Mouse (Mus musculus) stomach, embryonic 14.5 days (tissue): Measurements from ENCODE around the gene Gm21679. TPM values are rescaled to one million over a fixed set of nuclear protein-coding genes. Genes with fewer than 3 reads are reported as not detected.
"Not testable (repeated sequence)": the region's sequence is repeated elsewhere in the genome, so short reads cannot be mapped to it uniquely, and the experiment has no call there.

Source experiments
- ATAC-seq: fragments of 200-750 bp; cut with Nextera tagmentation; 2 replicates; pipeline ENCODE4 v1.8.0; 2017; ENCODE audit warnings: low read depth, moderate TSS enrichment; ENCODE audit not compliant: insufficient number of reproducible peaks, insufficient read depth, low FRiP score
- H3K27ac ChIP-seq: fragments of 300-500 bp; sonication (generic); 2 replicates; pipeline ENCODE4 v1.5.1; 2014; ENCODE audit warnings: mild to moderate bottlenecking, low read length, moderate library complexity, mixed read lengths
- H3K27me3 ChIP-seq: fragments of 300-500 bp; sonication (generic); 2 replicates; pipeline ENCODE4 v1.6.1; 2014; ENCODE audit warnings: low read length, control low read depth, mixed read lengths; ENCODE audit not compliant: control insufficient read depth, insufficient read depth
- H3K36me3 ChIP-seq: fragments of 300-500 bp; sonication (generic); 2 replicates; pipeline ENCODE4 v1.6.1; 2014; ENCODE audit warnings: mild to moderate bottlenecking, control low read depth, low read length, moderate library complexity, mixed read lengths; ENCODE audit not compliant: control insufficient read depth, insufficient read depth
- H3K4me1 ChIP-seq: fragments of 300-500 bp; sonication (generic); 2 replicates; pipeline ENCODE4 v1.6.1; 2014; ENCODE audit warnings: low read length, control low read depth, mixed read lengths; ENCODE audit not compliant: control insufficient read depth, insufficient read depth
- H3K4me2 ChIP-seq: fragments of 300-500 bp; sonication (generic); replicated peaks from 2 replicates; pipeline ENCODE4 v1.6.1; 2014; ENCODE audit warnings: low read depth, low read length, control low read depth
- H3K4me3 ChIP-seq: fragments of 300-500 bp; sonication (generic); 2 replicates; pipeline ENCODE4 v1.5.1; 2014; ENCODE audit warnings: low read depth, low read length, control low read depth
- H3K9ac ChIP-seq: fragments of 300-500 bp; sonication (generic); replicated peaks from 2 replicates; pipeline ENCODE4 v1.6.1; 2014; ENCODE audit warnings: low read depth, mild to moderate bottlenecking, control low read depth, low read length, moderate library complexity, mixed read lengths
- H3K9me3 ChIP-seq: fragments of 300-500 bp; sonication (generic); 2 replicates; pipeline ENCODE4 v1.6.1; 2016; ENCODE audit warnings: low read depth, low read length, control low read depth; ENCODE audit not compliant: control insufficient read depth
- WGBS: fragments of 180-500 bp; shearing (Covaris S2); extraction: QIAGEN DNeasy Blood & Tissue Kit; methylation state at CpG from one replicate; pipeline ENCODE4 v1.1.7; 2014; 5-methylcytosine and 5-hydroxymethylcytosine counted together
- polyA plus RNA-seq: library from polyadenylated mRNA; unstranded; fragments of >200 nt; fragmentation: Nextera tagmentation; extraction: Ambion mirVana; gene quantifications from 2 replicates; pipeline ENCODE4 v1.2.1, GENCODE M21; 2014

Gm21679 gene
- polyA plus RNA-seq: not detected in 2 replicates

- no CpG with 5 or more reads among the region's 3 CpGs for WGBS
- not testable (repeated sequence) for ATAC-seq
Measured at GRCm38 (mm10) chrY:29683270-29683669, at the start of gene Gm21679. Gene Gm21679 (minus strand): TSS chrY:29683370.

More at GRCm38 (mm10) chrY:29683270-29683669, at the start of gene Gm21679:
- H3K9me3 ChIP-seq, H3K4me1 ChIP-seq, H3K27ac ChIP-seq, H3K36me3 ChIP-seq, H3K9ac ChIP-seq, H3K4me3 ChIP-seq, H3K4me2 ChIP-seq, H3K27me3 ChIP-seq: not testable (repeated sequence)
